ENCODE assay signal across 35 mouse cellular contexts in the genomic region with DNA sequence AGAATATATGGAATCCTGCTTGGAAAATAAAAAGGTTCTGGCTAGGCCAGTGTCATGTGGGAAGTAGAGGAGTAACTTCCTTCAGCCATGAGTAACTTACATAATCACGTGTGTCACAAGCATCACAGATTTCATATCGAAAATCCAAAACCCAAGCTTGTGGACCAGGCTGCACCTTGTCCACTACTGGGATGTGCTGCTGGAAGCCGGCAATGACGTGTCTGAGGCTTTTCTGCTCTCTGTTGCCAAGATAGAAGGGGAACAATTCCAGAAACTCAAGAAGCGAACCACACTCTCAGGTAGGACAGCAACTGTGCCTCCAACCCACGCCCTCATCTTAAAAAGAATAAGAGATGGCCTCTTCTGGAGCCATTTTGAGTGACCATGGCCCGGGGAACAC. TPM values are rescaled to one million over a fixed set of nuclear protein-coding genes. Genes with fewer than 3 reads are reported as not detected.
"Had no signal": no experiment of that assay in that cellular context is flagged by ENCODE, and none has a peak within 500 bp of the region (broad histone marks: within the 10 kb centered on the region; RNA-seq: fewer than 3 reads in every experiment).

No protein-coding gene starts in this region.

- H3K36me3 ChIP-seq: embryonic facial prominence, embryonic 10.5 days; embryonic facial prominence, embryonic 12.5 days; embryonic facial prominence, embryonic 13.5 days; embryonic facial prominence, embryonic 15.5 days; forebrain, embryonic 10.5 days; forebrain, embryonic 12.5 days; forebrain, embryonic 15.5 days had no signal

- H3K4me3 ChIP-seq: embryonic facial prominence, embryonic 10.5 days; embryonic facial prominence, embryonic 12.5 days; embryonic facial prominence, embryonic 13.5 days; embryonic facial prominence, embryonic 15.5 days; erythroblast, embryonic 14.5 days; forebrain, embryonic 10.5 days; forebrain, embryonic 12.5 days; forebrain, embryonic 13.5 days; forebrain, embryonic 15.5 days; gastrocnemius, adult 2 months had no signal

- H3K4me2 ChIP-seq: embryonic facial prominence, embryonic 12.5 days; embryonic facial prominence, embryonic 13.5 days; embryonic facial prominence, embryonic 15.5 days; forebrain, embryonic 12.5 days; forebrain, embryonic 13.5 days; forebrain, embryonic 15.5 days had no signal

- H3K27me3 ChIP-seq: embryonic facial prominence, embryonic 12.5 days; embryonic facial prominence, embryonic 13.5 days; embryonic facial prominence, embryonic 15.5 days; forebrain, embryonic 12.5 days; forebrain, embryonic 13.5 days; forebrain, embryonic 15.5 days had no signal

- ATAC-seq: forebrain, embryonic 13.5 days; forebrain, embryonic 14.5 days; forebrain, embryonic 15.5 days; forebrain, embryonic 16.5 days; forebrain, postnatal 0 days had no signal

- H3K9ac ChIP-seq: embryonic facial prominence, embryonic 12.5 days; embryonic facial prominence, embryonic 13.5 days; embryonic facial prominence, embryonic 15.5 days; forebrain, embryonic 12.5 days; forebrain, embryonic 13.5 days; forebrain, embryonic 15.5 days; forebrain, postnatal 0 days had no signal

- DNase-seq: cerebellum, adult 18-20 months; cerebellum, adult 2 months; cerebellum, adult 8-10 months; cerebellum, adult 9-10 months; cerebellum, adult 9-11 months; cerebellum, postnatal 10 days; cerebellum, postnatal 14 days; cerebellum, postnatal 25 days; cerebellum, postnatal 36 days; embryo, embryonic 11 days; forebrain, postnatal 0 days; gastrocnemius, adult 2 months; gastrocnemius, postnatal 10 days; gastrocnemius, postnatal 14 days; gastrocnemius, postnatal 25 days; gastrocnemius, postnatal 36 days; heart, adult 18-20 months had no signal

- H3K4me1 ChIP-seq: embryonic facial prominence, embryonic 10.5 days; embryonic facial prominence, embryonic 12.5 days; embryonic facial prominence, embryonic 13.5 days; embryonic facial prominence, embryonic 15.5 days; forebrain, embryonic 10.5 days; forebrain, embryonic 12.5 days; forebrain, embryonic 13.5 days; forebrain, embryonic 15.5 days had no signal

- H3K27ac ChIP-seq: embryonic facial prominence, embryonic 10.5 days; embryonic facial prominence, embryonic 12.5 days; embryonic facial prominence, embryonic 13.5 days; embryonic facial prominence, embryonic 15.5 days; forebrain, embryonic 10.5 days; forebrain, embryonic 12.5 days; forebrain, embryonic 13.5 days; forebrain, embryonic 15.5 days; gastrocnemius, adult 2 months had no signal

- H3K9me3 ChIP-seq: embryonic facial prominence, embryonic 10.5 days; embryonic facial prominence, embryonic 12.5 days; embryonic facial prominence, embryonic 13.5 days; embryonic facial prominence, embryonic 15.5 days; forebrain, embryonic 10.5 days; forebrain, embryonic 12.5 days; forebrain, embryonic 13.5 days; forebrain, embryonic 15.5 days had no signal

RNA-seq across cellular contexts. Expression of gene Gm49358, which starts 19.5 kb away (rescaled TPM):
- total RNA-seq: common myeloid progenitor, adult 5-6 weeks; granulocyte monocyte progenitor cell, adult 5-6 weeks had no signal
- polyA plus RNA-seq: cerebellum, adult 2 months; cortical plate, adult 2 months; embryonic facial prominence, embryonic 10.5 days; embryonic facial prominence, embryonic 12.5 days; embryonic facial prominence, embryonic 13.5 days; embryonic facial prominence, embryonic 14.5 days; embryonic facial prominence, embryonic 15.5 days; erythroblast, embryonic 14.5 days; forebrain, embryonic 10.5 days; forebrain, embryonic 11.5 days; forebrain, embryonic 12.5 days; forebrain, embryonic 13.5 days; forebrain, embryonic 14.5 days; forebrain, embryonic 15.5 days; forebrain, embryonic 16.5 days; forebrain, postnatal 0 days; frontal cortex, adult 2 months; gonadal fat pad, adult 2 months had no signal

RNA-seq across cellular contexts. Expression of gene Ttc41, which starts 38.7 kb away (rescaled TPM):
- polyA plus RNA-seq: erythroblast, embryonic 14.5 days had no signal
